Mouse (Mus musculus) MEL (cell line): ENCODE measurements around the gene Slfnl1.

Experiments used
- CTCF ChIP-seq, 3 experiments: IDR thresholded peaks in 2 of 3; conservative IDR thresholded peaks in 1 of 3; 2 replicates each; pipeline ENCODE4 v1.5.1; 2011 to 2012; ENCODE audit warnings: low read length in 3 of 3, low read depth in 2 of 3, mild to moderate bottlenecking in 2 of 3, improper control_type of control experiment in 1 of 3, inconsistent platforms in 1 of 3, mixed read lengths in 1 of 3, moderate library complexity in 1 of 3; ENCODE audit not compliant: control insufficient read depth in 1 of 3, insufficient read depth in 1 of 3, poor library complexity in 1 of 3, severe bottlenecking in 1 of 3
- ELF1 ChIP-seq: IDR thresholded peaks from 2 replicates; pipeline ENCODE4 v1.6.1; 2014; ENCODE audit warnings: low read depth, mild to moderate bottlenecking, inconsistent platforms, low read length, improper control_type of control experiment, moderate library complexity
- EP300 ChIP-seq, 2 experiments: IDR thresholded peaks; 2 replicates each; pipeline ENCODE4 v1.6.1; 2011; ENCODE audit warnings: improper control_type of control experiment in 2 of 2, low read length in 2 of 2, low read depth in 1 of 2, mild to moderate bottlenecking in 1 of 2
- ETS1 ChIP-seq: IDR thresholded peaks from 2 replicates; pipeline ENCODE4 v1.6.1; 2012; ENCODE audit warnings: low read depth, mild to moderate bottlenecking, inconsistent platforms, low read length, improper control_type of control experiment, moderate library complexity
- GABPA ChIP-seq: IDR thresholded peaks from 2 replicates; pipeline ENCODE4 v1.6.1; 2012; ENCODE audit warnings: low read depth, mild to moderate bottlenecking, inconsistent platforms, low read length, improper control_type of control experiment, moderate library complexity
- GATA1 ChIP-seq: IDR thresholded peaks from 2 replicates; pipeline ENCODE4 v1.6.1; 2011; ENCODE audit warnings: low read depth, low read length, improper control_type of control experiment
- MEF2A ChIP-seq: IDR thresholded peaks from 2 replicates; pipeline ENCODE4 v1.6.1; 2014; ENCODE audit warnings: low read depth, mild to moderate bottlenecking, inconsistent platforms, low read length, improper control_type of control experiment; ENCODE audit not compliant: poor library complexity, insufficient replicate concordance, severe bottlenecking; ENCODE audit errors: extremely low read depth
- NELFE ChIP-seq: IDR thresholded peaks from 2 replicates; pipeline ENCODE4 v1.6.1; 2011; ENCODE audit warnings: low read depth, low read length, improper control_type of control experiment
- POLR2A ChIP-seq, 2 experiments: IDR thresholded peaks; 2 replicates each; pipeline ENCODE4 v1.6.1; 2011 to 2012; ENCODE audit warnings: low read length in 2 of 2, mild to moderate bottlenecking in 2 of 2, control low read depth in 1 of 2, improper control_type of control experiment in 1 of 2, low read depth in 1 of 2, moderate library complexity in 1 of 2; ENCODE audit not compliant: control insufficient read depth in 1 of 2, insufficient read depth in 1 of 2, poor library complexity in 1 of 2
- POLR2AphosphoS5 ChIP-seq: IDR thresholded peaks from 2 replicates; pipeline ENCODE4 v1.6.1; 2012; ENCODE audit warnings: low read depth, borderline replicate concordance, mild to moderate bottlenecking, inconsistent platforms, low read length, moderate library complexity, mixed read lengths
- TAL1 ChIP-seq: IDR thresholded peaks from 2 replicates; pipeline ENCODE4 v1.6.1; 2012; ENCODE audit warnings: mild to moderate bottlenecking, inconsistent platforms, low read length, moderate library complexity, mixed read lengths
- USF1 ChIP-seq: IDR thresholded peaks from 2 replicates; pipeline ENCODE4 v1.6.1; 2014; ENCODE audit warnings: low read depth, mild to moderate bottlenecking, inconsistent platforms, low read length, improper control_type of control experiment, moderate library complexity
- ZMIZ1 ChIP-seq: IDR thresholded peaks from 2 replicates; pipeline ENCODE4 v1.6.1; 2012; ENCODE audit warnings: low read depth, mild to moderate bottlenecking, inconsistent platforms, low read length, improper control_type of control experiment, moderate library complexity
- ZNF384 ChIP-seq: IDR thresholded peaks from 2 replicates; pipeline ENCODE4 v1.6.1; 2012; ENCODE audit warnings: low read depth, mild to moderate bottlenecking, inconsistent platforms, low read length, improper control_type of control experiment

- TF ChIP-seq CTCF (IDR thresholded peaks at IDR 0.05 in 2 of 3, conservative IDR thresholded peaks at IDR 0.05 in 1 of 3; ENCODE audit: control insufficient read depth in 1 of 3, insufficient read depth in 1 of 3, low read depth in 2 of 3, low read length in 3 of 3, poor library complexity in 1 of 3, severe bottlenecking in 1 of 3) (no peak), USF1 (no peak), POLR2A (IDR thresholded peaks at IDR 0.05; ENCODE audit: control insufficient read depth in 1 of 2, insufficient read depth in 1 of 2, low read depth in 1 of 2, low read length in 2 of 2, poor library complexity in 1 of 2) (no peak), EP300 (IDR thresholded peaks at IDR 0.05; ENCODE audit: low read depth in 1 of 2, low read length in 2 of 2) (no peak), POLR2AphosphoS5 (no peak), NELFE (no peak), GABPA (no peak), MEF2A (no peak), ETS1 (no peak), TAL1 (no peak), ELF1 (no peak), ZNF384 (no peak), GATA1 (no peak), ZMIZ1 (no peak)
Observed at GRCm38 (mm10) chr4:120544896-120545295, 12.9 kb downstream of the Slfnl1 start.
